Mouse (Mus musculus): ENCODE measurements at regions not wholly inside any gene's neighbourhood (a gene's known extent, or its start where the extent isn't known, plus 50 kb on each side); places are given as distances from the start of the nearest gene placed in this dataset.
A peak's percentile ranks its signal among the peaks of the same experiment; 100 is the strongest.

GRCm38 (mm10) chr4:31421386-31421785 is 542.5 kb upstream of the Map3k7 start:
- ATAC-seq (no peak), DNase-seq (no peak)
- no peak overlapping the region for H3K27ac ChIP-seq (ENCODE audit: low read depth)
- H3K27me3 ChIP-seq (ENCODE audit: insufficient read depth, low read length) = no peaks in the 10 kb centered on the region
- no peaks in the 10 kb centered on the region for H3K9me3 ChIP-seq (ENCODE audit: low read length)
- H3K36me3 ChIP-seq (replicated peaks; ENCODE audit: insufficient read depth, low read length) = no peaks in the 10 kb centered on the region
- no peak overlapping the region for H3K9ac ChIP-seq (replicated peaks)
- TF ChIP-seq EP300 (IDR thresholded peaks at IDR 0.05; ENCODE audit: low read depth) (no peak), CTCF (IDR thresholded peaks at IDR 0.05; ENCODE audit: low read depth) (no peak)
- WGBS (ENCODE audit: insufficient replicate concordance) = 65% methylated on average over 5 of the region's 5 CpGs
- H3K4me2 ChIP-seq (ENCODE audit: low read depth, low read length) = no peak overlapping the region
- no peak overlapping the region for H3K4me3 ChIP-seq (ENCODE audit: low read depth, low read length)
- H3K4me1 ChIP-seq (ENCODE audit: insufficient read depth) = no peaks in the 10 kb centered on the region

GRCm38 (mm10) chr4:31425135-31425534 is 538.8 kb upstream of the Map3k7 start:
- H3K27ac ChIP-seq (ENCODE audit: low read depth) = no peak overlapping the region
- WGBS (ENCODE audit: insufficient replicate concordance) = 22% methylated on average over 7 of the region's 7 CpGs
- H3K36me3 ChIP-seq (replicated peaks; ENCODE audit: insufficient read depth, low read length) = no peaks in the 10 kb centered on the region
- TF ChIP-seq CTCF (IDR thresholded peaks at IDR 0.05; ENCODE audit: low read depth) (no peak), EP300 (IDR thresholded peaks at IDR 0.05; ENCODE audit: low read depth) (no peak)
- no peak overlapping the region for H3K4me3 ChIP-seq (ENCODE audit: low read depth, low read length)
- no peaks in the 10 kb centered on the region for H3K27me3 ChIP-seq (ENCODE audit: insufficient read depth, low read length)
- H3K9me3 ChIP-seq (ENCODE audit: low read length) = no peaks in the 10 kb centered on the region
- no peak overlapping the region for H3K9ac ChIP-seq (replicated peaks)
- H3K4me1 ChIP-seq (ENCODE audit: insufficient read depth) = no peaks in the 10 kb centered on the region
- ATAC-seq = no peak
- H3K4me2 ChIP-seq (ENCODE audit: low read depth, low read length) = no peak overlapping the region
- DNase-seq = no peak

- H3K4me1 ChIP-seq (ENCODE audit: insufficient read depth) = no peaks in the 10 kb centered on the region
- no peak overlapping the region for H3K27ac ChIP-seq (ENCODE audit: low read depth)
- DNase-seq (no peak), ATAC-seq (no peak)
- 61% methylated on average over 4 of the region's 4 CpGs for WGBS (ENCODE audit: insufficient replicate concordance)
- no peak overlapping the region for H3K9ac ChIP-seq (replicated peaks)
- H3K9me3 ChIP-seq (ENCODE audit: low read length) = no peaks in the 10 kb centered on the region
- H3K36me3 ChIP-seq (replicated peaks; ENCODE audit: insufficient read depth, low read length) = no peaks in the 10 kb centered on the region
- no peak overlapping the region for H3K4me2 ChIP-seq (ENCODE audit: low read depth, low read length)
- TF ChIP-seq EP300 (IDR thresholded peaks at IDR 0.05; ENCODE audit: low read depth) (no peak), CTCF (IDR thresholded peaks at IDR 0.05; ENCODE audit: low read depth) (no peak)
- no peaks in the 10 kb centered on the region for H3K27me3 ChIP-seq (ENCODE audit: insufficient read depth, low read length)
- no peak overlapping the region for H3K4me3 ChIP-seq (ENCODE audit: low read depth, low read length)
Measured at GRCm38 (mm10) chr4:31425716-31426115, 538.2 kb upstream of the Map3k7 start.

GRCm38 (mm10) chr4:31426169-31427030 is 537.5 kb upstream of the Map3k7 start:
- Histone ChIP-seq H3K27ac (ENCODE audit: low read depth) (no peak overlapping the region), H3K9me3 (ENCODE audit: low read length) (no peaks in the 10 kb centered on the region), H3K9ac (replicated peaks) (no peak overlapping the region), H3K4me3 (ENCODE audit: low read depth, low read length) (no peak overlapping the region), H3K4me1 (ENCODE audit: insufficient read depth) (no peaks in the 10 kb centered on the region), H3K36me3 (replicated peaks; ENCODE audit: insufficient read depth, low read length) (no peaks in the 10 kb centered on the region), H3K27me3 (ENCODE audit: insufficient read depth, low read length) (no peaks in the 10 kb centered on the region), H3K4me2 (ENCODE audit: low read depth, low read length) (no peak overlapping the region)
- TF ChIP-seq CTCF (IDR thresholded peaks at IDR 0.05; ENCODE audit: low read depth) (no peak), EP300 (IDR thresholded peaks at IDR 0.05; ENCODE audit: low read depth) (no peak)
- ATAC-seq (no peak), DNase-seq (no peak)
- 56% methylated on average over 7 of the region's 7 CpGs for WGBS (ENCODE audit: insufficient replicate concordance)

GRCm38 (mm10) chr4:31433943-31434342 is 530.0 kb upstream of the Map3k7 start:
- Histone ChIP-seq H3K4me2 (ENCODE audit: low read depth, low read length) (no peak overlapping the region), H3K36me3 (replicated peaks; ENCODE audit: insufficient read depth, low read length) (no peaks in the 10 kb centered on the region), H3K9ac (replicated peaks) (no peak overlapping the region), H3K9me3 (ENCODE audit: low read length) (no peaks in the 10 kb centered on the region), H3K4me3 (ENCODE audit: low read depth, low read length) (no peak overlapping the region), H3K27me3 (ENCODE audit: insufficient read depth, low read length) (no peaks in the 10 kb centered on the region), H3K4me1 (ENCODE audit: insufficient read depth) (no peaks in the 10 kb centered on the region), H3K27ac (ENCODE audit: low read depth) (no peak overlapping the region)
- ATAC-seq (no peak), DNase-seq (no peak)
- no peak for TF ChIP-seq EP300 (IDR thresholded peaks at IDR 0.05; ENCODE audit: low read depth)
- no peak for TF ChIP-seq CTCF (IDR thresholded peaks at IDR 0.05; ENCODE audit: low read depth)
- 38% methylated on average over 7 of the region's 7 CpGs for WGBS (ENCODE audit: insufficient replicate concordance)

- TF ChIP-seq CTCF (IDR thresholded peaks at IDR 0.05; ENCODE audit: low read depth) (no peak), EP300 (IDR thresholded peaks at IDR 0.05; ENCODE audit: low read depth) (no peak)
- Histone ChIP-seq H3K9ac (replicated peaks) (no peak overlapping the region), H3K4me1 (ENCODE audit: insufficient read depth) (no peaks in the 10 kb centered on the region), H3K9me3 (ENCODE audit: low read length) (no peaks in the 10 kb centered on the region), H3K27ac (ENCODE audit: low read depth) (peak overlapping the region; percentile 16; the same call in 1 of the 2 replicates), H3K27me3 (ENCODE audit: insufficient read depth, low read length) (no peaks in the 10 kb centered on the region), H3K36me3 (replicated peaks; ENCODE audit: insufficient read depth, low read length) (no peaks in the 10 kb centered on the region), H3K4me3 (ENCODE audit: low read depth, low read length) (no peak overlapping the region), H3K4me2 (ENCODE audit: low read depth, low read length) (peak overlapping the region; percentile 29; the same call in 1 of the 2 replicates)
- DNase-seq = no peak
- no peak for ATAC-seq
- WGBS (ENCODE audit: insufficient replicate concordance) = 45% methylated on average over 7 of the region's 7 CpGs
Measured at GRCm38 (mm10) chr4:31454898-31455297, 509.0 kb upstream of the Map3k7 start.

Measured in liver, postnatal 0 days (tissue).